Mouse (Mus musculus) spleen, postnatal 14 days (tissue): ENCODE measurements at regions not wholly inside any gene's neighbourhood (a gene's known extent, or its start where the extent isn't known, plus 50 kb on each side); places are given as distances from the start of the nearest gene placed in this dataset.

Experiments
- DNase-seq, 2 experiments: peaks; one replicate each; pipeline ENCODE4 v3.0.0; 2021 to 2022; ENCODE audit warnings: low spot score in 2 of 2

- no peak for DNase-seq
Measured at GRCm38 (mm10) chr13:112220184-112220583, 68.1 kb upstream of the Ankrd55 start.

GRCm38 (mm10) chr13:112223616-112224015, 64.6 kb upstream of the Ankrd55 start:
- no peak for DNase-seq

- DNase-seq, result no peak
Measured at GRCm38 (mm10) chr13:112227766-112228165, 60.5 kb upstream of the Ankrd55 start.

- DNase-seq, result no peak
Measured at GRCm38 (mm10) chr13:112228846-112229245, 59.4 kb upstream of the Ankrd55 start.

- DNase-seq, result no peak
Measured at GRCm38 (mm10) chr13:112230176-112230575, 58.1 kb upstream of the Ankrd55 start.

GRCm38 (mm10) chr13:112234695-112235094, 53.6 kb upstream of the Ankrd55 start:
- DNase-seq, result no peak

GRCm38 (mm10) chr13:112236956-112237355, 51.3 kb upstream of the Ankrd55 start:
- DNase-seq, result no peak

- no peak for DNase-seq
Measured at GRCm38 (mm10) chr13:112237377-112237776, 50.9 kb upstream of the Ankrd55 start.

GRCm38 (mm10) chr13:112237917-112238316, 50.3 kb upstream of the Ankrd55 start:
- DNase-seq, result no peak
